Mouse (Mus musculus): ENCODE data around the gene Rhbdl1.

DNA sequence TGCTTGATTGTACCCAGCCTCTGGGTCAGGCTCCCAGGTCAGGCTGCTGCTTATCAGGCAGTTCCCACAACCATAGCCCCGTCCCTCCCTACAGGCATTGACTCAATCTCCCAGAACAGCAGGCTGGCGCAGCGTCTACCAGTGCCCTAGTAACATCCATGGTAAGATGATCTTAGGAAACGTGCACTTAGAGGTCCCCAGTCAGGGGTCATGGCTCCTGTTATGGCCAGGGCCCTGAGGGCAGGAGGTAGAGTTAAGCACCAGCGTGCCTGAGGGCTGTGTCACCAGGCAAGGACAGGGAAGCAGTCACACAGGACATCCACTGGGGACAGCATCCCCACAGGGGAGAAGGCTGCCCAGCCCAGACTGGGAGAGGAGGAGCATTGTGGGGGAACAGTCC lies 45.2 kb upstream of the Rhbdl1 start:
- no peak for TF ChIP-seq POLR2A (IDR thresholded peaks at IDR 0.05; ENCODE audit: low read depth, low read length)
- no peak for TF ChIP-seq CTCF (conservative IDR thresholded peaks at IDR 0.05; ENCODE audit: insufficient read depth, insufficient read length, low read depth, low read length)
